Mouse (Mus musculus) MEL (cell line): ENCODE measurements around the gene Zer1. TPM values are rescaled to one million over a fixed set of nuclear protein-coding genes. Genes with fewer than 3 reads are reported as not detected.

Experiments
- DNase-seq: peaks from one replicate; pipeline ENCODE4 v3.0.0; 2011; ENCODE audit warnings: low read depth, low spot score
- H3K27ac ChIP-seq: 2 replicates; pipeline ENCODE4 v1.5.1; 2012; ENCODE audit warnings: low read depth, mild to moderate bottlenecking, control low read depth, low read length, moderate library complexity; ENCODE audit not compliant: control insufficient read depth
- H3K27me3 ChIP-seq, 2 experiments: fragments of 150-350 bp in 1 of 2; sonication (generic) in 1 of 2; 2 replicates each; pipeline ENCODE4 v1.6.1; 2012; ENCODE audit warnings: low read length in 2 of 2, mild to moderate bottlenecking in 2 of 2, improper control_type of control experiment in 1 of 2, moderate library complexity in 1 of 2; ENCODE audit not compliant: insufficient read depth in 2 of 2, control insufficient read depth in 1 of 2
- H3K36me3 ChIP-seq, 2 experiments: 2 replicates each; pipeline ENCODE4 v1.6.1; 2012 to 2014; ENCODE audit warnings: low read length in 2 of 2, improper control_type of control experiment in 1 of 2, inconsistent platforms in 1 of 2, mild to moderate bottlenecking in 1 of 2; ENCODE audit not compliant: insufficient read depth in 2 of 2, control insufficient read depth in 1 of 2
- H3K4me1 ChIP-seq, 2 experiments: fragments of 150-350 bp in 1 of 2; sonication (generic) in 1 of 2; 2 replicates each; pipeline ENCODE4 v1.6.1; 2012; ENCODE audit warnings: low read length in 2 of 2, improper control_type of control experiment in 1 of 2, mild to moderate bottlenecking in 1 of 2; ENCODE audit not compliant: insufficient read depth in 2 of 2, control insufficient read depth in 1 of 2
- H3K4me3 ChIP-seq, 2 experiments: fragments of 150-350 bp in 1 of 2; sonication (generic) in 1 of 2; 2 replicates each; pipeline ENCODE4 v1.5.1; 2012; ENCODE audit warnings: low read depth in 2 of 2, low read length in 2 of 2, mild to moderate bottlenecking in 2 of 2, moderate library complexity in 2 of 2, control low read depth in 1 of 2, improper control_type of control experiment in 1 of 2; ENCODE audit not compliant: control insufficient read depth in 1 of 2, insufficient read depth in 1 of 2
- H3K79me2 ChIP-seq: 2 replicates; pipeline ENCODE4 v1.6.1; 2012; ENCODE audit warnings: mild to moderate bottlenecking, low read length, moderate library complexity; ENCODE audit not compliant: control insufficient read depth, poor library complexity, insufficient read depth
- H3K9ac ChIP-seq: 2 replicates; pipeline ENCODE4 v1.6.1; 2012; ENCODE audit warnings: low read depth, mild to moderate bottlenecking, control low read depth, low read length, moderate library complexity; ENCODE audit not compliant: control insufficient read depth, poor library complexity, severe bottlenecking
- H3K9me3 ChIP-seq: fragments of 150-350 bp; sonication (generic); replicated peaks from 2 replicates; pipeline ENCODE4 v1.6.1; 2012; ENCODE audit warnings: mild to moderate bottlenecking, low read length, improper control_type of control experiment, moderate library complexity; ENCODE audit not compliant: insufficient read depth
- CTCF ChIP-seq, 3 experiments: IDR thresholded peaks in 2 of 3; conservative IDR thresholded peaks in 1 of 3; 2 replicates each; pipeline ENCODE4 v1.5.1; 2011 to 2012; ENCODE audit warnings: low read length in 3 of 3, low read depth in 2 of 3, mild to moderate bottlenecking in 2 of 3, improper control_type of control experiment in 1 of 3, inconsistent platforms in 1 of 3, mixed read lengths in 1 of 3, moderate library complexity in 1 of 3; ENCODE audit not compliant: control insufficient read depth in 1 of 3, insufficient read depth in 1 of 3, poor library complexity in 1 of 3, severe bottlenecking in 1 of 3
- ELF1 ChIP-seq: IDR thresholded peaks from 2 replicates; pipeline ENCODE4 v1.6.1; 2014; ENCODE audit warnings: low read depth, mild to moderate bottlenecking, inconsistent platforms, low read length, improper control_type of control experiment, moderate library complexity
- EP300 ChIP-seq, 2 experiments: IDR thresholded peaks; 2 replicates each; pipeline ENCODE4 v1.6.1; 2011; ENCODE audit warnings: improper control_type of control experiment in 2 of 2, low read length in 2 of 2, low read depth in 1 of 2, mild to moderate bottlenecking in 1 of 2
- ETS1 ChIP-seq: IDR thresholded peaks from 2 replicates; pipeline ENCODE4 v1.6.1; 2012; ENCODE audit warnings: low read depth, mild to moderate bottlenecking, inconsistent platforms, low read length, improper control_type of control experiment, moderate library complexity
- HCFC1 ChIP-seq: IDR thresholded peaks from 2 replicates; pipeline ENCODE4 v1.6.1; 2012; ENCODE audit warnings: low read depth, mild to moderate bottlenecking, inconsistent platforms, low read length, improper control_type of control experiment, moderate library complexity
- JUND ChIP-seq: IDR thresholded peaks from 2 replicates; pipeline ENCODE4 v1.6.1; 2011; ENCODE audit warnings: low read depth, mild to moderate bottlenecking, improper control_type of control experiment, low read length
- MEF2A ChIP-seq: IDR thresholded peaks from 2 replicates; pipeline ENCODE4 v1.6.1; 2014; ENCODE audit warnings: low read depth, mild to moderate bottlenecking, inconsistent platforms, low read length, improper control_type of control experiment; ENCODE audit not compliant: poor library complexity, insufficient replicate concordance, severe bottlenecking; ENCODE audit errors: extremely low read depth
- MYC ChIP-seq: IDR thresholded peaks from 2 replicates; pipeline ENCODE4 v1.6.1; 2011; ENCODE audit warnings: low read depth, mild to moderate bottlenecking, low read length, improper control_type of control experiment, moderate library complexity
- POLR2AphosphoS5 ChIP-seq: IDR thresholded peaks from 2 replicates; pipeline ENCODE4 v1.6.1; 2012; ENCODE audit warnings: low read depth, borderline replicate concordance, mild to moderate bottlenecking, inconsistent platforms, low read length, moderate library complexity, mixed read lengths
- SIN3A ChIP-seq: IDR thresholded peaks from 2 replicates; pipeline ENCODE4 v1.6.1; 2012; ENCODE audit warnings: low read length, improper control_type of control experiment, inconsistent platforms
- TAL1 ChIP-seq: IDR thresholded peaks from 2 replicates; pipeline ENCODE4 v1.6.1; 2012; ENCODE audit warnings: mild to moderate bottlenecking, inconsistent platforms, low read length, moderate library complexity, mixed read lengths
- ZKSCAN1 ChIP-seq: IDR thresholded peaks from 2 replicates; pipeline ENCODE4 v1.6.1; 2012; ENCODE audit warnings: low read depth, mild to moderate bottlenecking, inconsistent platforms, low read length, improper control_type of control experiment, moderate library complexity
- polyA plus RNA-seq, 2 experiments: library from polyadenylated mRNA; stranded (reverse) in 1 of 2; unstranded in 1 of 2; fragments of >175 nt in 1 of 2; fragments of >200 nt in 1 of 2; gene quantifications; 2 replicates each; pipeline versions ENCODE4 v1.2.1 to v1.2.4; 2012; ENCODE audit warnings: low replicate concordance in 2 of 2, low read depth in 1 of 2; ENCODE audit not compliant: insufficient read length in 2 of 2, insufficient read depth in 1 of 2, missing spikeins in 1 of 2
- total RNA-seq: library from RNA; depleted of rRNA; stranded (reverse); fragments of 300-350 nt; gene quantifications from 2 replicates; pipeline ENCODE4 v1.2.3, GENCODE M21; 2012

Gene Zer1
- total and polyA plus RNA-seq, 3 experiments: 3.9 to 14.0 TPM; not detected in 1

DNA sequence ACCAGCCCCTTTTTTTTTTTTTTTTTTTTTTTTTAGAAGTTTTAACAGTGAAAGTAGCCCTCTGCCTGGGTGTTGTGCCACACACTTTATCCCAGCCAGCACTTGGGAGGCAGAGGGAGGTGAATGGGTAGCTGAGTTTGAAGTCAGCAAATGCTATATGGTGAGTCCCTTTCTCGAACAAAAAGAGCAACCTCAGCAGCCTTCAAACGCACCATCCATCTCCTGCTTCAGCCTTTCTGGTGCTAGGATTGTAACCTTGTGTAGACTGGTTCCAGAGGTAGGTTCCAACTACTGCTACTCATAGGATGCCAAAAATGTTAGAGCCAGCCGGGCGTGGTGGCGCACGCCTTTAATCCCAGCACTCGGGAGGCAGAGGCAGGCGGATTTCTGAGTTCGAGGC lies 47.9 kb downstream of the Zer1 start:
- Histone ChIP-seq H3K9ac (no peak overlapping the region), H3K27ac (no peak overlapping the region)
- no peak for TF ChIP-seq ZKSCAN1
- TF ChIP-seq, all 39 proteins: peak for 0
- Histone ChIP-seq H3K36me3 (peaks cover 0 to 2% of the 10 kb centered on the region in 2 experiments; a peak in 1 of 4 replicates), H3K27me3 (no peaks in the 10 kb centered on the region), H3K79me2 (no peaks in the 10 kb centered on the region), H3K4me3 (no peak overlapping the region), H3K4me1 (peaks cover 0 to 5% of the 10 kb centered on the region in 2 experiments; a peak in 2 of 4 replicates), H3K9me3 (no peaks in the 10 kb centered on the region)
- peak; percentile 38 for DNase-seq

DNA sequence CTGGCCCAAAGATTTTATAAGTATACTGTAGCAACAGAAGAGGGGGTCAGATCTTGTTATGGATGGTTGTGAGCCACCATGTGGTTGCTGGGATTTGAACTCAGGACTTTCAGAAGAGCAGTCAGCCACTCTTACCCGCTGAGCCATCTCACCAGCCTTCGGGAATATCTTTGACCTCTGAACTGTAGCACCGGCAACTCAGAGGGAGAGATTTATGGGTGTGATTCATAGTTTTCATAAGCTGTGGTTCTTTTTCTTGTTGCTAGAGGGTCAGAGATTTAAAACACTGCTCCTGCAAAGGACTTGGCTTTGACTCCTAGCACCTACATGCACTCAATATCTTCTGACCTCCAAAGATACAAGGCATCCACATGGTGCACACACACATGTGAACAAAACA lies 48.8 kb downstream of the Zer1 start:
- H3K79me2 ChIP-seq: 0 out of 2 replicates have a peak, but pooled peaks cover 1% of the 10 kb centered on the region
- no peaks in the 10 kb centered on the region for H3K9me3 ChIP-seq
- DNase-seq: no peak
- H3K9ac ChIP-seq: no peak overlapping the region
- H3K27ac ChIP-seq: no peak overlapping the region
- TF ChIP-seq MYC (no peak), ETS1 (no peak), MEF2A (no peak), EP300 (IDR thresholded peaks at IDR 0.05; ENCODE audit: low read depth in 1 of 2, low read length in 2 of 2) (no peak), ELF1 (no peak), SIN3A (no peak), JUND (no peak), POLR2AphosphoS5 (no peak), CTCF (IDR thresholded peaks at IDR 0.05 in 2 of 3, conservative IDR thresholded peaks at IDR 0.05 in 1 of 3; ENCODE audit: control insufficient read depth in 1 of 3, insufficient read depth in 1 of 3, low read depth in 2 of 3, low read length in 3 of 3, poor library complexity in 1 of 3, severe bottlenecking in 1 of 3) (no peak)
- H3K27me3 ChIP-seq: no peaks in the 10 kb centered on the region
- H3K4me3 ChIP-seq: no peak overlapping the region
- peaks cover 0 to 5% of the 10 kb centered on the region in 2 experiments; a peak in 2 of 4 replicates for H3K4me1 ChIP-seq
- peaks cover 0 to 2% of the 10 kb centered on the region in 2 experiments; a peak in 3 of 4 replicates for H3K36me3 ChIP-seq

DNA sequence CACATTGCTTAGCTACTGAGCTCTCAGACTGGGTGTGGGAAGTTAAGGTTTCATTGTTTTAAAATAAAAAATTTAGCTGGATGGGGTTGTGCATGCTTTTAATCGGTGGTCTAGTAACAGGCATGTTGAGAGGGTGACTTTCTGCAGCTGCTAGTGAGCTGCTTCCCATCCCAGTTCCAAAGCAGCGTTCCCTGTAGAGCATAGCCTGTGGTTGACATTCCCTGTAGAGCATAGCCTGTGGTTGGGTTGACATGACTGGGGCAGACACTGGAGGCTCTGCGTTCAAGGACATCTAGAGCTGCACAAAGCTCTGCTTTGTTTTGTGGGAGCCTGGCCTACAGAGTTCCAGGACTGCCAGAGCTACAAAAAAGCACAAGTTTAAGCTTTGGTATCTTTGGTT lies 51.1 kb downstream of the Zer1 start:
- no peaks in the 10 kb centered on the region for H3K9me3 ChIP-seq
- H3K9ac ChIP-seq: no peak overlapping the region
- peaks cover 10% of the 10 kb centered on the region for H3K79me2 ChIP-seq
- H3K4me3 ChIP-seq: no peak overlapping the region
- H3K36me3 ChIP-seq: peaks cover 9 to 15% of the 10 kb centered on the region in 2 experiments
- 0 out of 2 replicates have a peak, but pooled peaks have one; percentile 72 for TF ChIP-seq POLR2AphosphoS5
- TF ChIP-seq TAL1: no peak
- TF ChIP-seq HCFC1: no peak
- TF ChIP-seq CTCF (IDR thresholded peaks at IDR 0.05 in 2 of 3, conservative IDR thresholded peaks at IDR 0.05 in 1 of 3; ENCODE audit: control insufficient read depth in 1 of 3, insufficient read depth in 1 of 3, low read depth in 2 of 3, low read length in 3 of 3, poor library complexity in 1 of 3, severe bottlenecking in 1 of 3): no peak
- TF ChIP-seq, all 39 proteins: peak for 1
- DNase-seq: no peak
- Histone ChIP-seq H3K27me3 (no peaks in the 10 kb centered on the region), H3K27ac (no peak overlapping the region), H3K4me1 (peaks cover 0 to 6% of the 10 kb centered on the region in 2 experiments; a peak in 3 of 4 replicates)
